Mouse (Mus musculus) cortical plate, adult 2 months (tissue): Measurements from ENCODE around the gene Bola1. TPM values are rescaled to one million over a fixed set of nuclear protein-coding genes. Genes with fewer than 3 reads are reported as not detected.
A peak's percentile ranks its signal among the peaks of the same experiment; 100 is the strongest.

Experiments
- H3K27ac ChIP-seq: fragments of 200-500 bp; 2 replicates; pipeline ENCODE4 v1.5.1; 2012; ENCODE audit warnings: low read length, control low read depth, inconsistent platforms; ENCODE audit not compliant: insufficient read depth
- H3K4me1 ChIP-seq: fragments of 200-500 bp; 2 replicates; pipeline ENCODE4 v1.6.1; 2011; ENCODE audit warnings: low read length; ENCODE audit not compliant: control insufficient read depth, insufficient read depth
- H3K4me3 ChIP-seq: fragments of 200-500 bp; 2 replicates; pipeline ENCODE4 v1.5.1; 2011; ENCODE audit warnings: mild to moderate bottlenecking, low read length, control low read depth; ENCODE audit not compliant: insufficient read depth
- CTCF ChIP-seq: fragments of 200-500 bp; IDR thresholded peaks from 2 replicates; pipeline ENCODE4 v1.5.1; 2011; ENCODE audit warnings: mild to moderate bottlenecking, control low read depth, low read length; ENCODE audit not compliant: insufficient read depth; ENCODE audit errors: extremely low read depth
- POLR2A ChIP-seq: fragments of 200-500 bp; IDR thresholded peaks from 2 replicates; pipeline ENCODE4 v1.6.1; 2011; ENCODE audit warnings: mild to moderate bottlenecking, low read length, control low read depth; ENCODE audit not compliant: insufficient read depth; ENCODE audit errors: extremely low read depth
- polyA plus RNA-seq: library from polyadenylated mRNA; depleted of rRNA; stranded (reverse); fragments of >200 nt; gene quantifications from 2 replicates; pipeline ENCODE4 v1.2.3, GENCODE M21; 2012

Gene Bola1
- polyA plus RNA-seq, 1 experiment = 29.9 TPM

GRCm38 (mm10) chr3:96171583-96172196 is 47.8 kb downstream of the Bola1 start:
- H3K4me3 ChIP-seq = peak overlapping the region; percentile 55
- peaks cover 8% of the 10 kb centered on the region; the same call in 1 of the 2 replicates for H3K4me1 ChIP-seq
- TF ChIP-seq POLR2A (no peak), CTCF (no peak)
- peak overlapping the region; percentile 89 for H3K27ac ChIP-seq

- H3K4me3 ChIP-seq = no peak overlapping the region; the same call in 1 of the 2 replicates
- TF ChIP-seq POLR2A = no peak
- TF ChIP-seq CTCF = no peak
- H3K27ac ChIP-seq = peak overlapping the region; percentile 1; the same call in 1 of the 2 replicates
- H3K4me1 ChIP-seq = peaks cover 8% of the 10 kb centered on the region; the same call in 1 of the 2 replicates
These were observed 48.4 kb downstream of the Bola1 start for GRCm38 (mm10) chr3:96170976-96171545.

GRCm38 (mm10) chr3:96170276-96170675 is 49.2 kb downstream of the Bola1 start:
- H3K4me1 ChIP-seq = peaks cover 8% of the 10 kb centered on the region; the same call in 1 of the 2 replicates
- H3K4me3 ChIP-seq = no peak overlapping the region
- no peak for TF ChIP-seq CTCF
- no peak for TF ChIP-seq POLR2A
- H3K27ac ChIP-seq = peak overlapping the region; percentile 18; the same call in 1 of the 2 replicates

GRCm38 (mm10) chr3:96168466-96169158 is 50.9 kb downstream of the Bola1 start:
- Histone ChIP-seq H3K27ac (no peak overlapping the region), H3K4me3 (no peak overlapping the region), H3K4me1 (peaks cover 6% of the 10 kb centered on the region; the same call in 1 of the 2 replicates)
- TF ChIP-seq POLR2A (no peak), CTCF (no peak)

- Histone ChIP-seq H3K4me3 (no peak overlapping the region), H3K27ac (no peak overlapping the region), H3K4me1 (peaks cover 10% of the 10 kb centered on the region; the same call in 1 of the 2 replicates)
- TF ChIP-seq CTCF = no peak
- TF ChIP-seq POLR2A = no peak
These were observed 56.5 kb downstream of the Bola1 start for GRCm38 (mm10) chr3:96163040-96163439.

- peaks cover 10% of the 10 kb centered on the region; the same call in 1 of the 2 replicates for H3K4me1 ChIP-seq
- no peak for TF ChIP-seq POLR2A
- no peak for TF ChIP-seq CTCF
- H3K27ac ChIP-seq = peak within 1 kb of the TSS; percentile 51
- peak within 1 kb of the TSS; percentile 37 for H3K4me3 ChIP-seq
These were observed 57.4 kb downstream of the Bola1 start, which contains the start of gene Mtmr11 for GRCm38 (mm10) chr3:96161869-96162840. Mtmr11 (plus strand) TSS chr3:96162004.

GRCm38 (mm10) chr3:96160803-96161516 is 58.5 kb downstream of the Bola1 start:
- Histone ChIP-seq H3K27ac (peak overlapping the region; percentile 51), H3K4me3 (peak overlapping the region; percentile 37), H3K4me1 (peaks cover 10% of the 10 kb centered on the region; the same call in 1 of the 2 replicates)
- TF ChIP-seq POLR2A = peak; percentile 70; the same call in 1 of the 2 replicates
- no peak for TF ChIP-seq CTCF

- Histone ChIP-seq H3K4me1 (peaks cover 10% of the 10 kb centered on the region; the same call in 1 of the 2 replicates), H3K4me3 (peak overlapping the region; percentile 37; the same call in 1 of the 2 replicates), H3K27ac (peak overlapping the region; percentile 51; the same call in 1 of the 2 replicates)
- no peak for TF ChIP-seq POLR2A
- TF ChIP-seq CTCF = no peak
These were observed 59.2 kb downstream of the Bola1 start for GRCm38 (mm10) chr3:96160222-96160802.
